Mouse (Mus musculus): ENCODE measurements at regions not wholly inside any gene's neighbourhood (a gene's known extent, or its start where the extent isn't known, plus 50 kb on each side); places are given as distances from the start of the nearest gene placed in this dataset.
A peak's percentile ranks its signal among the peaks of the same experiment; 100 is the strongest.

- intact Hi-C loops (cut with DNase I), result no loop called here
- DNase-seq, result peak; percentile 85 to 89
Measured at GRCm38 (mm10) chr9:49884516-49885343, 86.0 kb upstream of the Ncam1 start.

GRCm38 (mm10) chr9:49879361-49880128 is 80.8 kb upstream of the Ncam1 start:
- DNase-seq, result no peak

GRCm38 (mm10) chr9:49874881-49875280 is 76.2 kb upstream of the Ncam1 start:
- intact Hi-C loops (cut with DNase I), result no loop called here

More at GRCm38 (mm10) chr9:49879361-49880128, 80.8 kb upstream of the Ncam1 start:
- intact Hi-C loops (cut with DNase I), result no loop called here

GRCm38 (mm10) chr9:49873550-49873949 is 74.8 kb upstream of the Ncam1 start:
- DNase-seq, result peak; percentile 12 to 28
- intact Hi-C loops (cut with DNase I), result no loop called here

More at GRCm38 (mm10) chr9:49874881-49875280, 76.2 kb upstream of the Ncam1 start:
- no peak for DNase-seq

GRCm38 (mm10) chr9:49851522-49851921 is 52.8 kb upstream of the Ncam1 start:
- intact Hi-C loops (cut with DNase I), result no loop called here
- DNase-seq, result no peak

- DNase-seq, result no peak
- intact Hi-C loops (cut with DNase I), result no loop called here
Measured at GRCm38 (mm10) chr9:49849442-49849841, 50.7 kb upstream of the Ncam1 start.

- intact Hi-C loops (cut with DNase I), result no loop called here
- DNase-seq, result no peak
Measured at GRCm38 (mm10) chr9:49848943-49849342, 50.2 kb upstream of the Ncam1 start.
